12 mouse cellular contexts compared by ENCODE assay signal in the genomic region with DNA sequence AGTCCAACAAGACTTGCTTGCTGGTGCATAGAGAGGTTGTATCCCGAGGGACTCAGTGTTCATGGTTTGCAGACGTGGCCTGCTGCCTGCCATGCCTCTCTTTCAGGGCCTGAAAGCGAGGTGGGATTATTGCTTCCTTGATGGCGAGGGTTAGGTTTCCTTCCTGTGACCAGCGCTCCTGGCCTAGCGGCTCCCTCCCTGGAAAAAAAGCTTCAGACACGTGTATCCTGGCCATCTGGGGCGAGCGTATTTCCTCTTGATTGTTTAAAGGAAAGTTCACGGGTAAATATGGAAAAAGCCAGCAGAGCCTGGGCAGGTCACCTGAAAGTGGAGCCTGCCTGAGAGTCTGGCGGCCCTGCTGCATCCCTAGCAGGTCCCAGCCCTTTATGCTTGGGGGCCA.
DNase-seq lines count a peak whose midpoint lies in the region; ATAC-seq and TF ChIP-seq lines count a peak whose summit lies in the region.
"Had no signal": no experiment of that assay in that cellular context is flagged by ENCODE, and none has a peak within 500 bp of the region (broad histone marks: within the 10 kb centered on the region; RNA-seq: fewer than 3 reads in every experiment).

No protein-coding gene starts in this region.

- no peak for TF ChIP-seq CTCF in heart, adult 2 months (IDR thresholded peaks at IDR 0.05)
- no peak for TF ChIP-seq CTCF in lung, postnatal 0 days (IDR thresholded peaks at IDR 0.05)

- DNase-seq in gastrocnemius, postnatal 14 days = peak; percentile 18
- DNase-seq in gastrocnemius, adult 8-10 months (ENCODE audit: low spot score in 2 of 2) = no peak
- peak; percentile 55 to 76 for DNase-seq in heart, adult 2 months
- DNase-seq in kidney, adult 8-10 months = peak; percentile 60 to 61
- DNase-seq in lung, postnatal 0 days (ENCODE audit: low spot score) = peak; percentile 36
- no peak for DNase-seq in cerebellum, adult 11-12 months
- no peak for DNase-seq in urinary bladder, postnatal 4 days (ENCODE audit: low spot score in 2 of 2)
- DNase-seq in urinary bladder, adult 18-20 months (ENCODE audit: low spot score in 2 of 2) = no peak
- DNase-seq: cerebellum, adult 11 months; liver; right cerebral cortex, postnatal 25 days; thymus, postnatal 14 days had no signal

- H3K4me3 ChIP-seq in heart, adult 2 months = no peak overlapping the region
- no peak overlapping the region for H3K4me3 ChIP-seq in lung, postnatal 0 days (ENCODE audit: low read depth, low read length)

- 51% methylated on average over 11 of the region's 11 CpGs for WGBS in heart, adult 2 months
- WGBS in lung, postnatal 0 days = 51% methylated on average over 11 of the region's 11 CpGs

- H3K79me2 ChIP-seq in heart, adult 2 months (replicated peaks; ENCODE audit: control insufficient read depth, insufficient read depth, low read length) = no peaks in the 10 kb centered on the region

- ATAC-seq in lung, postnatal 0 days = peak; percentile 53

- peaks cover 14% of the 10 kb centered on the region for H3K4me1 ChIP-seq in heart, adult 2 months (ENCODE audit: control insufficient read depth, insufficient read depth, low read length)
- H3K4me1 ChIP-seq in lung, postnatal 0 days (ENCODE audit: insufficient read depth, low read depth, low read length) = no peaks in the 10 kb centered on the region

- H3K9me3 ChIP-seq in lung, postnatal 0 days (ENCODE audit: low read length) = no peaks in the 10 kb centered on the region

- TF ChIP-seq EP300 in heart, adult 2 months (IDR thresholded peaks at IDR 0.05; ENCODE audit: insufficient read depth, low read depth, low read length) = peak; percentile 87
- TF ChIP-seq EP300 in lung, postnatal 0 days (IDR thresholded peaks at IDR 0.05) = peak; percentile 64

- H3K9ac ChIP-seq in heart, adult 2 months (ENCODE audit: low read depth, low read length) = no peak overlapping the region
- no peak overlapping the region for H3K9ac ChIP-seq in lung, postnatal 0 days (replicated peaks; ENCODE audit: low read depth)

- intact Hi-C loops in gastrocnemius, postnatal 14 days (cut with DNase I; ENCODE audit: low total_unique reads) = no loop called here
- intact Hi-C loops in heart, adult 2 months (cut with DNase I) = loop anchor here (2.0 to 10.0 kb wide), 5 partner anchors 42 to 300 kb away; a partner anchor contains a TSS

- H3K27me3 ChIP-seq in heart, adult 2 months (ENCODE audit: control insufficient read depth, insufficient read depth, low read length) = no peaks in the 10 kb centered on the region
- no peaks in the 10 kb centered on the region for H3K27me3 ChIP-seq in lung, postnatal 0 days (replicated peaks; ENCODE audit: insufficient read depth, low read length)

- peak overlapping the region; percentile 57; the same call in 1 of the 2 replicates for H3K27ac ChIP-seq in heart, adult 2 months
- H3K27ac ChIP-seq in lung, postnatal 0 days (ENCODE audit: low read length) = no peak overlapping the region

- H3K4me2 ChIP-seq in lung, postnatal 0 days (replicated peaks; ENCODE audit: low read depth, low read length) = no peak overlapping the region

- H3K36me3 ChIP-seq in heart, adult 2 months (ENCODE audit: control insufficient read depth, insufficient read depth, low read length) = no peaks in the 10 kb centered on the region
- no peaks in the 10 kb centered on the region for H3K36me3 ChIP-seq in lung, postnatal 0 days (ENCODE audit: insufficient read depth, low read length)

- no peak for TF ChIP-seq POLR2A in heart, adult 2 months (IDR thresholded peaks at IDR 0.05; ENCODE audit: insufficient read depth, low read depth, low read length)

Comparison
In these comparisons a context has a peak if more than half of its experiments do, and no peak if none do; other contexts are left out.
1. DNase-seq: peak in gastrocnemius, postnatal 14 days (single experiment), heart, adult 2 months (2 of 2), kidney, adult 8-10 months (2 of 2) and lung, postnatal 0 days (single experiment); none in gastrocnemius, adult 8-10 months (0 of 2), cerebellum, adult 11-12 months (single experiment), urinary bladder, postnatal 4 days (0 of 2) and urinary bladder, adult 18-20 months (0 of 2).